Mouse (Mus musculus): Measurements from ENCODE around the gene Baz1b.

- no peak for TF ChIP-seq CTCF (IDR thresholded peaks at IDR 0.05; ENCODE audit: low read depth, low read length)
- TF ChIP-seq TAL1 (conservative IDR thresholded peaks at IDR 0.05; ENCODE audit: low read depth, low read length): no peak
- TF ChIP-seq POLR2AphosphoS5 (IDR thresholded peaks at IDR 0.05; ENCODE audit: insufficient replicate concordance, low read depth, low read length): no peak
Measured at GRCm38 (mm10) chr5:135241474-135241873, 54.4 kb downstream of the Baz1b start.
